ENCODE assay signal across 25 mouse cellular contexts in genomic region chrX:130601911-130602310, GRCm38 (mm10).
DNase-seq lines count a peak whose midpoint lies in the region; ATAC-seq and TF ChIP-seq lines count a peak whose summit lies in the region.
"Had no signal": no experiment of that assay in that cellular context is flagged by ENCODE, and none has a peak within 500 bp of the region (broad histone marks: within the 10 kb centered on the region; RNA-seq: fewer than 3 reads in every experiment).

No protein-coding gene starts in this region.

- H3K27me3 ChIP-seq in forebrain, postnatal 0 days (ENCODE audit: insufficient read depth, low read length), result no peaks in the 10 kb centered on the region
- H3K27me3 ChIP-seq in forebrain, embryonic 11.5 days (ENCODE audit: control insufficient read depth, insufficient read depth, low read length), result no peaks in the 10 kb centered on the region
- H3K27me3 ChIP-seq: CH12.LX; embryonic facial prominence, embryonic 13.5 days; forebrain, embryonic 15.5 days; heart, embryonic 13.5 days; hindbrain, embryonic 15.5 days; limb, embryonic 15.5 days; liver, embryonic 15.5 days; midbrain, embryonic 13.5 days; neural tube, embryonic 13.5 days had no signal

- intact Hi-C loops in left cerebral cortex, adult 2 months (cut with DNase I), result loop anchor here (5.0 kb wide), 1 partner anchor 710 kb away; no protein-coding TSS in a partner anchor
- intact Hi-C loops in left cerebral cortex, postnatal 36 days (cut with DNase I), result no loop called here

- no peak overlapping the region for H3K9ac ChIP-seq in forebrain, postnatal 0 days
- no peak overlapping the region for H3K9ac ChIP-seq in forebrain, embryonic 11.5 days (ENCODE audit: low read length)
- H3K9ac ChIP-seq: embryonic facial prominence, embryonic 13.5 days; forebrain, embryonic 15.5 days; heart, embryonic 13.5 days; hindbrain, embryonic 15.5 days; limb, embryonic 15.5 days; liver, embryonic 15.5 days; midbrain, embryonic 13.5 days; neural tube, embryonic 13.5 days had no signal

- H3K9me3 ChIP-seq in forebrain, postnatal 0 days (ENCODE audit: low read length), result no peaks in the 10 kb centered on the region
- H3K9me3 ChIP-seq in forebrain, embryonic 11.5 days (ENCODE audit: control insufficient read depth, low read length), result no peaks in the 10 kb centered on the region
- H3K9me3 ChIP-seq: embryonic facial prominence, embryonic 13.5 days; forebrain, embryonic 15.5 days; heart, embryonic 13.5 days; hindbrain, embryonic 15.5 days; limb, embryonic 15.5 days; liver, embryonic 15.5 days; midbrain, embryonic 13.5 days; neural tube, embryonic 13.5 days had no signal

- H3K36me3 ChIP-seq in forebrain, postnatal 0 days (ENCODE audit: insufficient read depth), result no peaks in the 10 kb centered on the region
- no peaks in the 10 kb centered on the region for H3K36me3 ChIP-seq in forebrain, embryonic 11.5 days (ENCODE audit: control insufficient read depth, insufficient read depth, low read length)
- H3K36me3 ChIP-seq: embryonic facial prominence, embryonic 13.5 days; forebrain, embryonic 15.5 days; heart, embryonic 13.5 days; hindbrain, embryonic 15.5 days; limb, embryonic 15.5 days; liver, embryonic 15.5 days; midbrain, embryonic 13.5 days; neural tube, embryonic 13.5 days had no signal

- DNase-seq in forebrain, postnatal 0 days, result peak; percentile 3
- no peak for DNase-seq in forebrain, embryonic 11.5 days (ENCODE audit: low spot score)
- DNase-seq in left cerebral cortex, adult 11 months (ENCODE audit: low spot score), result peak; percentile 21
- DNase-seq in left cerebral cortex, adult 2 months (ENCODE audit: extremely low spot score in 1 of 2, low spot score in 2 of 2), result no peak
- DNase-seq in left cerebral cortex, postnatal 36 days (ENCODE audit: low spot score in 2 of 2), result peak; percentile 4 to 7
- DNase-seq in right cerebral cortex, postnatal 36 days (ENCODE audit: low spot score in 2 of 2), result peak; percentile 2 to 49
- DNase-seq in spleen, adult 12 weeks (ENCODE audit: low spot score), result no peak
- DNase-seq in adrenal gland, adult (ENCODE audit: inconsistent age in 2 of 2, low spot score in 1 of 2), result no peak
- DNase-seq: adrenal gland, adult 2 months; cerebellum, adult 9-11 months; gastrocnemius, postnatal 14 days; heart, adult 18-20 months; heart, postnatal 36 days; spleen, adult 18-20 months; thymus, postnatal 4 days had no signal

- ATAC-seq in forebrain, postnatal 0 days, result no peak
- no peak for ATAC-seq in forebrain, embryonic 11.5 days (replicated peaks; ENCODE audit: low FRiP score)
- ATAC-seq: forebrain, embryonic 15.5 days; intestine, embryonic 16.5 days; midbrain, embryonic 13.5 days had no signal

- no peaks in the 10 kb centered on the region for H3K4me1 ChIP-seq in forebrain, postnatal 0 days (ENCODE audit: insufficient read depth)
- H3K4me1 ChIP-seq in forebrain, embryonic 11.5 days (replicated peaks; ENCODE audit: control insufficient read depth, insufficient read depth, low read length), result no peaks in the 10 kb centered on the region
- H3K4me1 ChIP-seq: embryonic facial prominence, embryonic 13.5 days; forebrain, embryonic 15.5 days; heart, embryonic 13.5 days; hindbrain, embryonic 15.5 days; limb, embryonic 15.5 days; liver, embryonic 15.5 days; midbrain, embryonic 13.5 days; neural tube, embryonic 13.5 days had no signal

- H3K4me3 ChIP-seq in forebrain, postnatal 0 days (ENCODE audit: low read depth, low read length), result no peak overlapping the region
- H3K4me3 ChIP-seq in forebrain, embryonic 11.5 days (ENCODE audit: low read depth, low read length), result no peak overlapping the region
- H3K4me3 ChIP-seq in left cerebral cortex, adult 2 months, result no peak overlapping the region
- H3K4me3 ChIP-seq: embryonic facial prominence, embryonic 13.5 days; forebrain, embryonic 15.5 days; heart, embryonic 13.5 days; hindbrain, embryonic 15.5 days; limb, embryonic 15.5 days; liver, embryonic 15.5 days; midbrain, embryonic 13.5 days; neural tube, embryonic 13.5 days had no signal

- 67% methylated on average over 3 of the region's 3 CpGs for WGBS in forebrain, postnatal 0 days
- WGBS in forebrain, embryonic 11.5 days, result 90% methylated on average over 3 of the region's 3 CpGs

- H3K27ac ChIP-seq in forebrain, postnatal 0 days (ENCODE audit: low read depth, low read length), result no peak overlapping the region
- H3K27ac ChIP-seq in forebrain, embryonic 11.5 days (ENCODE audit: low read depth, low read length), result no peak overlapping the region
- H3K27ac ChIP-seq in left cerebral cortex, adult 2 months, result no peak overlapping the region
- H3K27ac ChIP-seq: embryonic facial prominence, embryonic 13.5 days; forebrain, embryonic 15.5 days; heart, embryonic 13.5 days; hindbrain, embryonic 15.5 days; limb, embryonic 15.5 days; liver, embryonic 15.5 days; midbrain, embryonic 13.5 days; neural tube, embryonic 13.5 days had no signal

- TF ChIP-seq CTCF in forebrain, postnatal 0 days (IDR thresholded peaks at IDR 0.05; ENCODE audit: low read depth), result no peak
- TF ChIP-seq CTCF in left cerebral cortex, adult 2 months (IDR thresholded peaks at IDR 0.05), result no peak

- no peak overlapping the region for H3K4me2 ChIP-seq in forebrain, postnatal 0 days (ENCODE audit: low read depth)
- no peak overlapping the region for H3K4me2 ChIP-seq in forebrain, embryonic 11.5 days (ENCODE audit: low read depth, low read length, severe bottlenecking)
- H3K4me2 ChIP-seq: embryonic facial prominence, embryonic 13.5 days; forebrain, embryonic 15.5 days; heart, embryonic 13.5 days; hindbrain, embryonic 15.5 days; limb, embryonic 15.5 days; liver, embryonic 15.5 days; midbrain, embryonic 13.5 days; neural tube, embryonic 13.5 days had no signal

Comparison
In these comparisons a context has a peak if more than half of its experiments do, and no peak if none do; other contexts are left out.
1. DNase-seq: peak in forebrain, postnatal 0 days (single experiment), left cerebral cortex, adult 11 months (single experiment), left cerebral cortex, postnatal 36 days (2 of 2) and right cerebral cortex, postnatal 36 days (2 of 2); none in forebrain, embryonic 11.5 days (single experiment), left cerebral cortex, adult 2 months (0 of 2), spleen, adult 12 weeks (single experiment) and adrenal gland, adult (0 of 2).